Comparison of ENCODE assay signal across 10 mouse cellular contexts in the genomic region with DNA sequence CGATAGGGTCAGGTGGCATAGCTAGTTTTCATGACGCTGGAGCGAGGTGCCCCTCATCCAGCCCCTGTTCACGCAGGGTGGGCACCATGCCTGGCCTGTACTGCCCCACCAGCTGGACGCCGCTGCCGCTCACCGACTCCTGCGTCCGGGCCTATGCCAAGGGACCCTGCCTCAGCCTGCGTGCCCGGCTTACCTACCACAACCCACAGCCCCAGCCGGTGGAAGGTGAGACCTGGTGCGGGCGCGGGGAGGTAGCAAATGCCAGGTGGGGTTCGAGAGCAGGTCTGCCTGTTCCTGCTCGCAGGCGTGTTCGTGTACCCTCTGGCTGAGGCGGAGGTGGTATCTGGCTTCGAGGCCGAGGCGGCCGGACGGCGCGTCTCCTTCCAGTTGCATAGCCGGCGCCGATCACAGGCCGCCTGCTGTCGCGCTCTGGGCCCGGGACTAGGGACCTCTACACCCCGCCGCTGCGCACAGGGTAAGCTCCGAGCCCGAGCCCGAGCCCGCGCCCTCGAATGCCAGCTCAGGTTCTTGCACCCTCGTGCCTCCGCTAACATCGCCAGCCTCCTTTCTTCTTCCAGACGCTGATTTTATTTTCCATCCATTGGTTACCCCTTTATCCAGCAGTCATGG. TPM values are rescaled to one million over a fixed set of nuclear protein-coding genes. Genes with fewer than 3 reads are reported as not detected.
DNase-seq lines count a peak whose midpoint lies in the region; ATAC-seq lines count a peak whose summit lies in the region.
"Had no signal": no experiment of that assay in that cellular context is flagged by ENCODE, and none has a peak within 500 bp of the region (broad histone marks: within the 10 kb centered on the region; RNA-seq: fewer than 3 reads in every experiment).

No protein-coding gene starts in this region.

- H3K4me1 ChIP-seq in heart, embryonic 14.5 days (ENCODE audit: control insufficient read depth in 2 of 2, insufficient read depth in 2 of 2, low read length in 2 of 2) = peaks cover 5 to 21% of the 10 kb centered on the region in 2 experiments; a peak in 2 of 4 replicates
- H3K4me1 ChIP-seq in hindbrain, embryonic 11.5 days (replicated peaks; ENCODE audit: control insufficient read depth, insufficient read depth, low read length) = peaks cover 10% of the 10 kb centered on the region
- H3K4me1 ChIP-seq in midbrain, embryonic 11.5 days (ENCODE audit: control insufficient read depth, insufficient read depth, low read length) = peaks cover 13% of the 10 kb centered on the region

- no peak overlapping the region for H3K9ac ChIP-seq in heart, embryonic 14.5 days (ENCODE audit: low read length)
- peak overlapping the region; percentile 4; the same call in 1 of the 2 replicates for H3K9ac ChIP-seq in hindbrain, embryonic 11.5 days (ENCODE audit: low read depth, low read length)
- H3K9ac ChIP-seq in midbrain, embryonic 11.5 days (ENCODE audit: low read length) = no peak overlapping the region

- peaks cover 63% of the 10 kb centered on the region for H3K27me3 ChIP-seq in heart, embryonic 14.5 days (ENCODE audit: control insufficient read depth, insufficient read depth, low read length)
- H3K27me3 ChIP-seq in hindbrain, embryonic 11.5 days (ENCODE audit: control insufficient read depth, insufficient read depth, low read length) = peaks cover 52% of the 10 kb centered on the region
- H3K27me3 ChIP-seq in midbrain, embryonic 11.5 days (ENCODE audit: control insufficient read depth, insufficient read depth, low read length) = peaks cover 43% of the 10 kb centered on the region

- DNase-seq in heart, adult 9 months (ENCODE audit: low spot score in 2 of 2) = no peak
- peak; percentile 23 for DNase-seq in embryo, embryonic 10.5 days (ENCODE audit: low spot score)
- peak; percentile 46 for DNase-seq in hindbrain, embryonic 11.5 days (ENCODE audit: low spot score)
- peak; percentile 85 for DNase-seq in midbrain, embryonic 11.5 days (ENCODE audit: low spot score, missing footprints)
- no peak for DNase-seq in layer of hippocampus, postnatal 10 days (ENCODE audit: low spot score in 2 of 2)
- no peak for DNase-seq in MN1 (ENCODE audit: low spot score)
- DNase-seq in layer of hippocampus, postnatal 14 days (ENCODE audit: low spot score in 2 of 2) = no peak
- DNase-seq: thymus, postnatal 14 days had no signal

- H3K4me3 ChIP-seq in heart, embryonic 14.5 days (ENCODE audit: control insufficient read depth in 1 of 2, insufficient read depth in 1 of 2, low read depth in 1 of 2, low read length in 2 of 2) = peak overlapping the region; percentile 8 to 52; a peak in 2 of 4 replicates
- peak overlapping the region; percentile 49 for H3K4me3 ChIP-seq in hindbrain, embryonic 11.5 days (ENCODE audit: low read depth, low read length)
- peak overlapping the region; percentile 50 for H3K4me3 ChIP-seq in midbrain, embryonic 11.5 days (ENCODE audit: low read depth, low read length)

- peak overlapping the region; percentile 88 for H3K4me2 ChIP-seq in heart, embryonic 14.5 days (ENCODE audit: low read length)
- H3K4me2 ChIP-seq in hindbrain, embryonic 11.5 days (replicated peaks; ENCODE audit: low read depth, low read length) = peak overlapping the region; percentile 14; the same call in 1 of the 2 replicates
- peak overlapping the region; percentile 87; the same call in 1 of the 2 replicates for H3K4me2 ChIP-seq in midbrain, embryonic 11.5 days

- no peaks in the 10 kb centered on the region for H3K9me3 ChIP-seq in heart, embryonic 14.5 days (ENCODE audit: control insufficient read depth, low read length)
- H3K9me3 ChIP-seq in hindbrain, embryonic 11.5 days (ENCODE audit: control insufficient read depth, low read length) = no peaks in the 10 kb centered on the region
- H3K9me3 ChIP-seq in midbrain, embryonic 11.5 days (ENCODE audit: control insufficient read depth, low read length) = no peaks in the 10 kb centered on the region

- no peaks in the 10 kb centered on the region for H3K36me3 ChIP-seq in heart, embryonic 14.5 days (ENCODE audit: control insufficient read depth, insufficient read depth, low read length)
- no peaks in the 10 kb centered on the region for H3K36me3 ChIP-seq in hindbrain, embryonic 11.5 days (ENCODE audit: control insufficient read depth, insufficient read depth, low read length)
- H3K36me3 ChIP-seq in midbrain, embryonic 11.5 days (ENCODE audit: control insufficient read depth, insufficient read depth, low read length) = no peaks in the 10 kb centered on the region

- no peak overlapping the region for H3K27ac ChIP-seq in heart, embryonic 14.5 days (replicated peaks in 1 of 2; ENCODE audit: control insufficient read depth in 1 of 2, insufficient read depth in 1 of 2, low read depth in 2 of 2, low read length in 2 of 2)
- H3K27ac ChIP-seq in hindbrain, embryonic 11.5 days (ENCODE audit: low read depth, low read length) = no peak overlapping the region
- H3K27ac ChIP-seq in midbrain, embryonic 11.5 days (ENCODE audit: low read depth, low read length) = no peak overlapping the region

- WGBS in heart, embryonic 14.5 days = 7% methylated on average over 47 of the region's 48 CpGs
- 4% methylated on average over 48 of the region's 48 CpGs for WGBS in hindbrain, embryonic 11.5 days
- WGBS in midbrain, embryonic 11.5 days = 4% methylated on average over 48 of the region's 48 CpGs

- no peak for ATAC-seq in heart, embryonic 14.5 days (ENCODE audit: insufficient number of reproducible peaks, insufficient read depth, low FRiP score, low read depth)
- ATAC-seq in hindbrain, embryonic 11.5 days (ENCODE audit: low FRiP score) = no peak
- no peak for ATAC-seq in midbrain, embryonic 11.5 days (ENCODE audit: low FRiP score)
- ATAC-seq: lung, postnatal 0 days had no signal

RNA-seq across cellular contexts. Expression of a gene that starts 1.9 kb away (rescaled TPM):
- 0.23 and 0.54 TPM in 2 replicates for polyA plus RNA-seq in heart, embryonic 14.5 days (2014; fragmentation: Nextera tagmentation; extraction: Ambion mirVana)
- polyA plus RNA-seq in hindbrain, embryonic 11.5 days (2014; fragmentation: Nextera tagmentation; extraction: Ambion mirVana) = 1.6 and 4.1 TPM in 2 replicates
- polyA plus RNA-seq in midbrain, embryonic 11.5 days (2014; fragmentation: Nextera tagmentation; extraction: Ambion mirVana) = 1.6 and 2.5 TPM in 2 replicates
- total RNA-seq in layer of hippocampus, postnatal 10 days (2021) = 10 to 100 TPM; 44.4 to 45.6 TPM
- total RNA-seq in layer of hippocampus, postnatal 14 days (2021) = 10 to 100 TPM; 30.8 to 43.6 TPM

RNA-seq across cellular contexts. Expression of a gene that starts 20.2 kb away (rescaled TPM):
- 19.4 TPM in 2 replicates for polyA plus RNA-seq in heart, embryonic 14.5 days (2014; fragmentation: Nextera tagmentation; extraction: Ambion mirVana)
- 26.9 and 32.5 TPM in 2 replicates for polyA plus RNA-seq in hindbrain, embryonic 11.5 days (2014; fragmentation: Nextera tagmentation; extraction: Ambion mirVana)
- 25.6 and 26.6 TPM in 2 replicates for polyA plus RNA-seq in midbrain, embryonic 11.5 days (2014; fragmentation: Nextera tagmentation; extraction: Ambion mirVana)
- 1 to 10 TPM; 2.9 TPM for total RNA-seq in layer of hippocampus, postnatal 10 days (2021)
- total RNA-seq in layer of hippocampus, postnatal 14 days (2021) = 1 to 10 TPM; 1.7 to 3.6 TPM

RNA-seq across cellular contexts. Expression of a gene that starts 20.2 kb away (rescaled TPM):
- 0.14 TPM in 1 of 2 replicates, not detected in the other for polyA plus RNA-seq in heart, embryonic 14.5 days (2014; fragmentation: Nextera tagmentation; extraction: Ambion mirVana)
- not detected in 2 replicates for polyA plus RNA-seq in hindbrain, embryonic 11.5 days (2014; fragmentation: Nextera tagmentation; extraction: Ambion mirVana)
- 0.50 TPM in 1 of 2 replicates, not detected in the other for polyA plus RNA-seq in midbrain, embryonic 11.5 days (2014; fragmentation: Nextera tagmentation; extraction: Ambion mirVana)
- total RNA-seq in layer of hippocampus, postnatal 10 days (2021) = under 1 TPM in 1 of 2 experiments, not detected in 1; 0.53 TPM
- total RNA-seq in layer of hippocampus, postnatal 14 days (2021) = not detected

RNA-seq across cellular contexts. Expression of a gene that starts 20.3 kb away (rescaled TPM):
- 29.3 and 31.4 TPM in 2 replicates for polyA plus RNA-seq in heart, embryonic 14.5 days (2014; fragmentation: Nextera tagmentation; extraction: Ambion mirVana)
- polyA plus RNA-seq in hindbrain, embryonic 11.5 days (2014; fragmentation: Nextera tagmentation; extraction: Ambion mirVana) = 54.1 and 54.5 TPM in 2 replicates
- 54.6 and 55.1 TPM in 2 replicates for polyA plus RNA-seq in midbrain, embryonic 11.5 days (2014; fragmentation: Nextera tagmentation; extraction: Ambion mirVana)
- total RNA-seq in layer of hippocampus, postnatal 10 days (2021) = 10 to 100 TPM; 12.4 to 14.0 TPM
- total RNA-seq in layer of hippocampus, postnatal 14 days (2021) = 10 to 100 TPM; 12.3 to 14.1 TPM

RNA-seq across cellular contexts. Expression of a gene that starts 29.9 kb away (rescaled TPM):
- polyA plus RNA-seq in heart, embryonic 14.5 days (2014; fragmentation: Nextera tagmentation; extraction: Ambion mirVana) = 0.40 and 0.57 TPM in 2 replicates
- 6.0 and 6.2 TPM in 2 replicates for polyA plus RNA-seq in hindbrain, embryonic 11.5 days (2014; fragmentation: Nextera tagmentation; extraction: Ambion mirVana)
- polyA plus RNA-seq in midbrain, embryonic 11.5 days (2014; fragmentation: Nextera tagmentation; extraction: Ambion mirVana) = 4.9 and 5.2 TPM in 2 replicates
- 100 to 1,000 TPM; 143 to 153 TPM for total RNA-seq in layer of hippocampus, postnatal 10 days (2021)
- 100 to 1,000 TPM; 118 to 125 TPM for total RNA-seq in layer of hippocampus, postnatal 14 days (2021)

Comparison
In these comparisons a context has a peak if more than half of its experiments do, and no peak if none do; other contexts are left out.
1. H3K4me2 ChIP-seq: peak in every context shown above with its lines; median percentile 88 in heart, embryonic 14.5 days; 87 in midbrain, embryonic 11.5 days; 14 in hindbrain, embryonic 11.5 days.
2. DNase-seq: peak in embryo, embryonic 10.5 days (single experiment), hindbrain, embryonic 11.5 days (single experiment) and midbrain, embryonic 11.5 days (single experiment); none in heart, adult 9 months (0 of 2), layer of hippocampus, postnatal 10 days (0 of 2), MN1 (single experiment) and layer of hippocampus, postnatal 14 days (0 of 2).
3. Peak in every context shown above with its lines, with median percentiles within 50 percentile points of each other: H3K4me3 ChIP-seq.